Mouse (Mus musculus): ENCODE data around the gene Birc5. TPM values are rescaled to one million over a fixed set of nuclear protein-coding genes. Genes with fewer than 3 reads are reported as not detected.
A peak's percentile ranks its signal among the peaks of the same experiment; 100 is the strongest.

The Birc5 gene
- total and polyA plus RNA-seq, 2 experiments from 2014 or later = 6.0 to 13.2 TPM

GRCm38 (mm10) chr11:117878892-117879291 lies 29.8 kb downstream of the Birc5 start:
- Histone ChIP-seq H3K9me3 (ENCODE audit: low read length) (no peaks in the 10 kb centered on the region), H3K27me3 (ENCODE audit: insufficient read depth, low read length) (no peaks in the 10 kb centered on the region), H3K4me3 (ENCODE audit: low read depth, low read length) (no peak overlapping the region), H3K4me2 (ENCODE audit: low read depth, low read length, poor library complexity, severe bottlenecking) (no peak overlapping the region), H3K9ac (replicated peaks; ENCODE audit: low read length, poor library complexity, severe bottlenecking) (no peak overlapping the region), H3K4me1 (ENCODE audit: insufficient read depth, low read length) (no peaks in the 10 kb centered on the region; the same call in 1 of the 2 replicates), H3K27ac (ENCODE audit: low read depth, low read length) (no peak overlapping the region), H3K36me3 (ENCODE audit: insufficient read depth, low read length) (no peaks in the 10 kb centered on the region)
- peak; percentile 66 for DNase-seq (ENCODE audit: low spot score)
- TF ChIP-seq CTCF (IDR thresholded peaks at IDR 0.05) = no peak
- WGBS = 30% methylated on average over 8 of the region's 8 CpGs
- no peak for ATAC-seq (ENCODE audit: low FRiP score)

GRCm38 (mm10) chr11:117879676-117880075 lies 30.6 kb downstream of the Birc5 start:
- Histone ChIP-seq H3K27ac (ENCODE audit: low read depth, low read length) (no peak overlapping the region), H3K9me3 (ENCODE audit: low read length) (no peaks in the 10 kb centered on the region), H3K4me2 (ENCODE audit: low read depth, low read length, poor library complexity, severe bottlenecking) (no peak overlapping the region), H3K27me3 (ENCODE audit: insufficient read depth, low read length) (no peaks in the 10 kb centered on the region), H3K9ac (replicated peaks; ENCODE audit: low read length, poor library complexity, severe bottlenecking) (no peak overlapping the region), H3K4me3 (ENCODE audit: low read depth, low read length) (no peak overlapping the region), H3K36me3 (ENCODE audit: insufficient read depth, low read length) (no peaks in the 10 kb centered on the region), H3K4me1 (ENCODE audit: insufficient read depth, low read length) (no peaks in the 10 kb centered on the region; the same call in 1 of the 2 replicates)
- no peak for ATAC-seq (ENCODE audit: low FRiP score)
- DNase-seq (ENCODE audit: low spot score) = no peak
- WGBS = 87% methylated on average over 6 of the region's 6 CpGs
- TF ChIP-seq CTCF (IDR thresholded peaks at IDR 0.05) = no peak

- no peaks in the 10 kb centered on the region for H3K27me3 ChIP-seq (ENCODE audit: insufficient read depth, low read length)
- H3K4me2 ChIP-seq (ENCODE audit: low read depth, low read length, poor library complexity, severe bottlenecking) = no peak overlapping the region
- DNase-seq (ENCODE audit: low spot score) (peak; percentile 52), ATAC-seq (ENCODE audit: low FRiP score) (no peak)
- H3K4me3 ChIP-seq (ENCODE audit: low read depth, low read length) = no peak overlapping the region
- no peaks in the 10 kb centered on the region for H3K36me3 ChIP-seq (ENCODE audit: insufficient read depth, low read length)
- no peak overlapping the region for H3K9ac ChIP-seq (replicated peaks; ENCODE audit: low read length, poor library complexity, severe bottlenecking)
- TF ChIP-seq CTCF (IDR thresholded peaks at IDR 0.05) = no peak
- H3K9me3 ChIP-seq (ENCODE audit: low read length) = no peaks in the 10 kb centered on the region
- no peak overlapping the region for H3K27ac ChIP-seq (ENCODE audit: low read depth, low read length)
- 91% methylated on average over 9 of the region's 9 CpGs for WGBS
- no peaks in the 10 kb centered on the region; the same call in 1 of the 2 replicates for H3K4me1 ChIP-seq (ENCODE audit: insufficient read depth, low read length)
Measured at GRCm38 (mm10) chr11:117880336-117880976, 31.4 kb downstream of the Birc5 start.

DNA sequence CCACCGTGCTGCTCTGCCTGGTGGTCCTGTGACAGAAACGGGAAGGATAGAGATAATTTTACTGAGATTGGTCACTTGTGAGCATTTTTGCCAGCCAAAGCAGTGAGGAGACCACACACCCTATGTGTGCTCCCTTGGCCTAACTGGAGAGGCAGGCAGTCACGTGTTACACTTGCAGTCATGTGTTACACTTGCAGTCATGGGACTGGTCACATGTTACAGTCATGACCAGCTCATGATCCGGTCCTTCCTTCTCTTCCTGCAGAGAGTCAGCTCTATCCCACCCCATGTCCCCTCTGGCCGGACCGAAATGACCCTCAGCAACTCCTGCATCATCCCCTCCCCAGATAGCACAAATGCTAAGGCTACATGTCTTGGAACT lies 31.9 kb downstream of the Birc5 start:
- H3K9ac ChIP-seq (replicated peaks; ENCODE audit: low read length, poor library complexity, severe bottlenecking) = no peak overlapping the region
- no peak for TF ChIP-seq CTCF (IDR thresholded peaks at IDR 0.05)
- no peak overlapping the region for H3K4me2 ChIP-seq (ENCODE audit: low read depth, low read length, poor library complexity, severe bottlenecking)
- DNase-seq (ENCODE audit: low spot score) = no peak
- no peaks in the 10 kb centered on the region for H3K9me3 ChIP-seq (ENCODE audit: low read length)
- no peaks in the 10 kb centered on the region for H3K36me3 ChIP-seq (ENCODE audit: insufficient read depth, low read length)
- no peak overlapping the region for H3K27ac ChIP-seq (ENCODE audit: low read depth, low read length)
- H3K4me1 ChIP-seq (ENCODE audit: insufficient read depth, low read length) = no peaks in the 10 kb centered on the region; the same call in 1 of the 2 replicates
- ATAC-seq (ENCODE audit: low FRiP score) = no peak
- H3K27me3 ChIP-seq (ENCODE audit: insufficient read depth, low read length) = no peaks in the 10 kb centered on the region
- 83% methylated on average over 6 of the region's 6 CpGs for WGBS
- no peak overlapping the region for H3K4me3 ChIP-seq (ENCODE audit: low read depth, low read length)

GRCm38 (mm10) chr11:117881787-117882186 lies 32.7 kb downstream of the Birc5 start:
- no peaks in the 10 kb centered on the region for H3K27me3 ChIP-seq (ENCODE audit: insufficient read depth, low read length)
- no peaks in the 10 kb centered on the region for H3K9me3 ChIP-seq (ENCODE audit: low read length)
- no peak for TF ChIP-seq CTCF (IDR thresholded peaks at IDR 0.05)
- H3K9ac ChIP-seq (replicated peaks; ENCODE audit: low read length, poor library complexity, severe bottlenecking) = no peak overlapping the region
- ATAC-seq (ENCODE audit: low FRiP score) (no peak), DNase-seq (ENCODE audit: low spot score) (peak; percentile 17)
- H3K4me2 ChIP-seq (ENCODE audit: low read depth, low read length, poor library complexity, severe bottlenecking) = no peak overlapping the region
- no peak overlapping the region for H3K27ac ChIP-seq (ENCODE audit: low read depth, low read length)
- no peaks in the 10 kb centered on the region for H3K36me3 ChIP-seq (ENCODE audit: insufficient read depth, low read length)
- no peak overlapping the region for H3K4me3 ChIP-seq (ENCODE audit: low read depth, low read length)
- WGBS = 15% methylated on average over 7 of the region's 8 CpGs
- no peaks in the 10 kb centered on the region; the same call in 1 of the 2 replicates for H3K4me1 ChIP-seq (ENCODE audit: insufficient read depth, low read length)

GRCm38 (mm10) chr11:117882208-117882607 lies 33.2 kb downstream of the Birc5 start:
- Histone ChIP-seq H3K36me3 (ENCODE audit: insufficient read depth, low read length) (no peaks in the 10 kb centered on the region), H3K27ac (ENCODE audit: low read depth, low read length) (no peak overlapping the region), H3K4me1 (ENCODE audit: insufficient read depth, low read length) (no peaks in the 10 kb centered on the region; the same call in 1 of the 2 replicates), H3K4me2 (ENCODE audit: low read depth, low read length, poor library complexity, severe bottlenecking) (no peak overlapping the region), H3K9ac (replicated peaks; ENCODE audit: low read length, poor library complexity, severe bottlenecking) (no peak overlapping the region), H3K9me3 (ENCODE audit: low read length) (no peaks in the 10 kb centered on the region), H3K27me3 (ENCODE audit: insufficient read depth, low read length) (no peaks in the 10 kb centered on the region), H3K4me3 (ENCODE audit: low read depth, low read length) (no peak overlapping the region)
- peak; percentile 24 for DNase-seq (ENCODE audit: low spot score)
- no peak for ATAC-seq (ENCODE audit: low FRiP score)
- 80% methylated on average over 1 of the region's 1 CpGs for WGBS
- TF ChIP-seq CTCF (IDR thresholded peaks at IDR 0.05) = no peak
